Mouse (Mus musculus): ENCODE results near the gene Slc4a4. TPM values are rescaled to one million over a fixed set of nuclear protein-coding genes. Genes with fewer than 3 reads are reported as not detected.

Slc4a4 gene
- polyA plus RNA-seq, 1 experiment from 2014 or later = 2.6 TPM

GRCm38 (mm10) chr5:88941905-88942304 is 55.3 kb downstream of the Slc4a4 start:
- H3K4me3 ChIP-seq (ENCODE audit: low read length) = no peak overlapping the region
- no peak overlapping the region for H3K27ac ChIP-seq (ENCODE audit: low read length)
- 0 out of 2 replicates have a peak, but pooled peaks cover 13% of the 10 kb centered on the region for H3K4me1 ChIP-seq (ENCODE audit: control insufficient read depth, insufficient read depth, low read length)
- no peaks in the 10 kb centered on the region for H3K9me3 ChIP-seq (ENCODE audit: control insufficient read depth, low read length)
- H3K4me2 ChIP-seq (ENCODE audit: low read depth, low read length) = no peak overlapping the region
- no peak overlapping the region for H3K9ac ChIP-seq (ENCODE audit: low read depth, low read length)
- no peak for ATAC-seq
- H3K36me3 ChIP-seq (ENCODE audit: control insufficient read depth, insufficient read depth, low read length) = no peaks in the 10 kb centered on the region
- H3K27me3 ChIP-seq (replicated peaks; ENCODE audit: control insufficient read depth, insufficient read depth, low read length) = no peaks in the 10 kb centered on the region
- WGBS = 81% methylated on average over 7 of the region's 7 CpGs

DNA sequence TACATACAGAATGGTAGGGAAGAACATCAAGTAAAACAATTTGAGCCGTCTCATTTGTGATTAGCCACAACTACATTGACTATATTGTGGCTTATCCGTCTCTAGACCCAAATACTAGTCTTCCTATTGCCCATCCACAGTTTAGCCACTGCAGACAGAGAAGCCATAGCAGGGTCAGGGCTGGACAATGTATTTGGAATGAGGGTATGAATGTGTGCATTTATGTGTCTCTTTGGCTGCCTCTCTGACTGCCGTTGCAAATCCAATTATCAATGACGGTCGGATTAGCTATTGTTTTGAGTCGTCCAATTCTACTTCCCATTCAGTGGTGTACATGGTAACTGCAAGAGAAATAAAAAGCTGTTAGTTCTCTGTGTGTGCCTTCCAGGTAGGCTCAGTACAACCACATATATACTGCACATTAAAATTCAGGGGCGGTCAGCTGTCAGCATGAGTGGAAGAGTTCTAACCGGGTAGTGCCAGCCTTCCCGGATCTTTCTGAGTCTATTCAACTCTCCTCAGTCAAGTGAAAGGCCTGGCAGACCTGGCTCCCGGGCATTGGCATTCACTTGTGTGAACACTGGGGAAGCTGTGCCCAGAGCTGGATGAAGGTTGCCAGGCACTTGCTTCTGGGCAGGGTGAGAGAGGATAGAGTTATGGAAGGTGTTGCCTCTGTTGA is 59.2 kb downstream of the Slc4a4 start:
- no peaks in the 10 kb centered on the region for H3K27me3 ChIP-seq (replicated peaks; ENCODE audit: control insufficient read depth, insufficient read depth, low read length)
- H3K27ac ChIP-seq (ENCODE audit: low read length) = no peak overlapping the region
- H3K9me3 ChIP-seq (ENCODE audit: control insufficient read depth, low read length) = no peaks in the 10 kb centered on the region
- no peak overlapping the region for H3K4me2 ChIP-seq (ENCODE audit: low read depth, low read length)
- no peak overlapping the region for H3K4me3 ChIP-seq (ENCODE audit: low read length)
- H3K36me3 ChIP-seq (ENCODE audit: control insufficient read depth, insufficient read depth, low read length) = no peaks in the 10 kb centered on the region
- H3K4me1 ChIP-seq (ENCODE audit: control insufficient read depth, insufficient read depth, low read length) = no peaks in the 10 kb centered on the region
- WGBS = 85% methylated on average over 10 of the region's 10 CpGs
- H3K9ac ChIP-seq (ENCODE audit: low read depth, low read length) = no peak overlapping the region
- ATAC-seq = no peak

GRCm38 (mm10) chr5:88950337-88950736 is 63.7 kb downstream of the Slc4a4 start:
- H3K27ac ChIP-seq (ENCODE audit: low read length) = no peak overlapping the region
- ATAC-seq = no peak
- H3K36me3 ChIP-seq (ENCODE audit: control insufficient read depth, insufficient read depth, low read length) = no peaks in the 10 kb centered on the region
- H3K27me3 ChIP-seq (replicated peaks; ENCODE audit: control insufficient read depth, insufficient read depth, low read length) = no peaks in the 10 kb centered on the region
- no peaks in the 10 kb centered on the region for H3K9me3 ChIP-seq (ENCODE audit: control insufficient read depth, low read length)
- 92% methylated on average over 7 of the region's 7 CpGs for WGBS
- H3K4me1 ChIP-seq (ENCODE audit: control insufficient read depth, insufficient read depth, low read length) = no peaks in the 10 kb centered on the region
- H3K9ac ChIP-seq (ENCODE audit: low read depth, low read length) = no peak overlapping the region
- no peak overlapping the region for H3K4me2 ChIP-seq (ENCODE audit: low read depth, low read length)
- H3K4me3 ChIP-seq (ENCODE audit: low read length) = no peak overlapping the region

DNA sequence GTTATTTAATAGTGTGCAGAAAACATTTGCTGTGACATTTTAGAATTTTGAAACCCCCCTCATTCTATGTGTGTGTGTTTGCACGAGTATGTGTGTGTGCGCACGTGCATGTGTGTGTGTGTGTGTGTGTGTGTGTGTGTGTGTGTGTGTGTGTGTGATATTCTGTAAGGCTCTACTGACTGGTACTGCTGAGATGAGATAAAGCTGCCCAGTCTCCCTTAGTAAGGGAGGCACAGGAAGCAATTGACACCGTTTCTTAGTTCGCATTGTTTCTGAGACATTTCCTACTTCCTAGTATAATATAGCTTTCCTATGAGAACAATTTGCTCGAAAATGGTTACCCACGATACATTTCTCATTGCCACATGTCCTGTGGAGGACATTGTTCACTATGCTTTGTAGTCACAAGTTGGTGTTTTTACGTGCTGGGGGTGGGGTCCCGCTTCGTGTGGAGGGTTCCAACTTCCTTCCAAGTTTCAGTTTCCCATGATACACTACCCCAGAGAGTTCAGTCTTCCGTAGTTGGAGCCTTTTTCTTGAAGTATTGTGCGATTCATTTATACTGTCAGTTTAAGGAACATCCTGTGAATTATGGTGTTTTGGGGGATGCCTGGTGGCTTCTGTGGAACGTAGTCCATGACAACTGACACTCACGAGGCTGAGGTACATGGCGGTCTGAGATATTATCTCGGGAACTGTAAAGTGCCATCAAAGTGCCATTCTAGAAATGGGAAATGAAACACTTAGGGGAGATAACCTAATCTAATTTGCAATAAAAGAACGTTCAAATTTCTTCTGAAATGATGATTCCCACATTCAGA is 66.3 kb downstream of the Slc4a4 start:
- H3K4me2 ChIP-seq (ENCODE audit: low read depth, low read length) = 0 out of 2 replicates have a peak overlapping the region, but pooled peaks have one; percentile 10
- no peak overlapping the region for H3K9ac ChIP-seq (ENCODE audit: low read depth, low read length)
- 67% methylated on average over 17 of the region's 17 CpGs for WGBS
- H3K9me3 ChIP-seq (ENCODE audit: control insufficient read depth, low read length) = no peaks in the 10 kb centered on the region
- H3K27ac ChIP-seq (ENCODE audit: low read length) = no peak overlapping the region
- no peaks in the 10 kb centered on the region for H3K27me3 ChIP-seq (replicated peaks; ENCODE audit: control insufficient read depth, insufficient read depth, low read length)
- ATAC-seq = no peak
- no peaks in the 10 kb centered on the region for H3K4me1 ChIP-seq (ENCODE audit: control insufficient read depth, insufficient read depth, low read length)
- H3K4me3 ChIP-seq (ENCODE audit: low read length) = no peak overlapping the region
- no peaks in the 10 kb centered on the region for H3K36me3 ChIP-seq (ENCODE audit: control insufficient read depth, insufficient read depth, low read length)

DNA sequence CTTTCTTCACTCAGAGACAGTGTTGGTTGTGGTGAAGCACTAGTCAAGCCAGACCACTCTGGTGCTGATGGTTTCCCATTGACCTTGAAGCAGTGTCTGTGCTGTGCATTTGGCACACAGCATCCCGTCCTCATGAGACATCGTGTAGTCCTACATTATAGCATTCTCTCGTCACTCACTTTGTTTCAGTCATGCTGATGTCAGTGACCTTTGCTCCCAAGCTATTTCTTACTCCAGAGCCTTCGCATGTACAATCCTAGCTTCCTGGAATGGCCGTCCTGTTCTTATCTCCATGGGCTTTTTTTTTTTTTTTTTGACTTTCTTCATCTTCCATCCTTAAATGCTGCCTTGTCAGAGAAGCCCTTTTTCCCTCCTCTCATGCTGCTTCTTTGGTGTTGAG is 71.1 kb downstream of the Slc4a4 start:
- no peak overlapping the region for H3K4me2 ChIP-seq (ENCODE audit: low read depth, low read length)
- ATAC-seq = peak; percentile 53; the same call in 1 of the 2 replicates
- H3K9me3 ChIP-seq (ENCODE audit: control insufficient read depth, low read length) = no peaks in the 10 kb centered on the region
- H3K4me1 ChIP-seq (ENCODE audit: control insufficient read depth, insufficient read depth, low read length) = peaks cover 5% of the 10 kb centered on the region; the same call in 1 of the 2 replicates
- no peak overlapping the region for H3K27ac ChIP-seq (ENCODE audit: low read length)
- H3K9ac ChIP-seq (ENCODE audit: low read depth, low read length) = no peak overlapping the region
- 65% methylated on average over 5 of the region's 5 CpGs for WGBS
- no peaks in the 10 kb centered on the region for H3K27me3 ChIP-seq (replicated peaks; ENCODE audit: control insufficient read depth, insufficient read depth, low read length)
- H3K4me3 ChIP-seq (ENCODE audit: low read length) = no peak overlapping the region
- H3K36me3 ChIP-seq (ENCODE audit: control insufficient read depth, insufficient read depth, low read length) = no peaks in the 10 kb centered on the region

DNA sequence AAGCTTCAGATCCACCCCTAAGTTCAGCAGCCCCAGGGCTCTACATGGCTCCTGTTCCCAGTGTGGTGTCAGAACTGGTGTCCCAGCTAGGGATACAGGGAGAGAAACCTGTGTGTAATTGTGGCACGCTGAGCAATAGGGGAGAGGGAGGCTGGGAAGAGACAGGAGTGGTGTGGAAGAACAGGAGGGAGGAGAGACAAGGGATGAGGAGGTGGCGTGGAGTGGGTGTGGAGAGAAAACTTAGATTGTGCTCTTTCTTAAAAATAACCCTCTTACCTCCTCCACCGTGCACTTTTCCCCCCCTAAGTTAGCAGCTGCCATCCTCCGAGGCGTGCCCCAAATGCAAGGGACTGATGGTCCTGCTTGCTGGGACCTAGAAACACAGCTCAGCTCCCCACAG is 72.3 kb downstream of the Slc4a4 start:
- no peak overlapping the region for H3K4me2 ChIP-seq (ENCODE audit: low read depth, low read length)
- H3K27ac ChIP-seq (ENCODE audit: low read length) = no peak overlapping the region
- peaks cover 5% of the 10 kb centered on the region; the same call in 1 of the 2 replicates for H3K4me1 ChIP-seq (ENCODE audit: control insufficient read depth, insufficient read depth, low read length)
- H3K9ac ChIP-seq (ENCODE audit: low read depth, low read length) = no peak overlapping the region
- H3K27me3 ChIP-seq (replicated peaks; ENCODE audit: control insufficient read depth, insufficient read depth, low read length) = no peaks in the 10 kb centered on the region
- no peaks in the 10 kb centered on the region for H3K9me3 ChIP-seq (ENCODE audit: control insufficient read depth, low read length)
- WGBS = 89% methylated on average over 5 of the region's 5 CpGs
- no peak for ATAC-seq
- H3K4me3 ChIP-seq (ENCODE audit: low read length) = no peak overlapping the region
- H3K36me3 ChIP-seq (ENCODE audit: control insufficient read depth, insufficient read depth, low read length) = no peaks in the 10 kb centered on the region

DNA sequence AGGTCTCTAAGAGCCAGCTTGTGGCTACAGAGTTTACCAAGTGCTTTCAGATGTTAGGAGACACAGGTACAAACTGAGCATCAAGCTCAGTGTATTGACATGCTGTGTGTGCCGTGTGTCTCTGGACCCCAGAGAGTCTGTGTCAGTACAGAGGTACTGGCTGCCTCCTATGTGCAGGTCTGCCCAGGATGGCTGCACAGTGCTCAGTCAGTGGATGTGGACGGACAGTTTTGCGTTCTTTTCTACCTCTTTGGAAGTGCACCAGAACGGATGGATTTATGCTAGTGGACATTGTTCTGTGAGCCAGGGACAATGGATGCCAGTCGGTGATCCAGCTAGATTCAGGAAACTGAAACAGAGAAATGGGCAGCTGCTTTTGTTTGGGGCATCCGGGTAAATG is 72.8 kb downstream of the Slc4a4 start:
- no peak overlapping the region for H3K27ac ChIP-seq (ENCODE audit: low read length)
- H3K27me3 ChIP-seq (replicated peaks; ENCODE audit: control insufficient read depth, insufficient read depth, low read length) = no peaks in the 10 kb centered on the region
- 86% methylated on average over 6 of the region's 6 CpGs for WGBS
- H3K4me1 ChIP-seq (ENCODE audit: control insufficient read depth, insufficient read depth, low read length) = peaks cover 5% of the 10 kb centered on the region; the same call in 1 of the 2 replicates
- H3K36me3 ChIP-seq (ENCODE audit: control insufficient read depth, insufficient read depth, low read length) = no peaks in the 10 kb centered on the region
- no peak overlapping the region for H3K4me2 ChIP-seq (ENCODE audit: low read depth, low read length)
- no peak for ATAC-seq
- H3K4me3 ChIP-seq (ENCODE audit: low read length) = no peak overlapping the region
- H3K9ac ChIP-seq (ENCODE audit: low read depth, low read length) = no peak overlapping the region
- H3K9me3 ChIP-seq (ENCODE audit: control insufficient read depth, low read length) = no peaks in the 10 kb centered on the region

DNA sequence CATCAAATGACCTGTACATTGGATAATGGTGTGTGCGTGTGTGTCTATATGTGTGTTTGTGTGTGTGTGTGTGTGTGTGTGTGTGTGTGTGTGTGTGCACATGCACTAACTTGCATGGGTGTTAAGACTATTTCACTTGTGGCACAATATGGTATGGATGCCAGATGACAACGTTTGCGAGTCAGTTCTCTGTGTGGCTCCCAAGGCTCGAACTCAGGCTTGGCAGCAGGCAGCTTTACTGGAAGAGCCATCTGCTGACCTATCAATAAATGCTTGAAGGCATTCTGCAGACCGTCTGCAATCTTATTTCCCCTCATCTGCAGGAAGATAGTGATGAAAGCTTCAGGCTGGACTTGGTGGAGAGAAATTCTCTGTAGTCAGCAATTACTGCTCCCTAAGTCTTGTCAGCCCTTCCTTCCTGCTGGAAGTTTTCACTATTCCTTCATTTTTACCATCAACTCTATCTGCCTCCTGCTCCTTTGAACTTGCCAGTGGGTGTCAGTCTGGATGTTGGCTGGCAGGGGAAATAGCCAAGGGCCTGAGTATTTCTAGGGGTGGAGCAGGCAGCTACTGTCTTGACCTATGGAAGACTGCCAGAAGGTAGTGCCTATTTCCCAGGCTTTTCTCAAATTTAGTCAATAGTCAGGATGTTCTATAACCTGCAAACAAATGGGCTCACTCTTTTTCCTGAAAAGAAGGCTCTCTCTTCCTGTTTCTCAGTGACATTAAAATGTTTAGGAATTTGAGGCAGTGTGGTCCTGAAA is 73.9 kb downstream of the Slc4a4 start:
- Histone ChIP-seq H3K9me3 (ENCODE audit: control insufficient read depth, low read length) (no peaks in the 10 kb centered on the region), H3K36me3 (ENCODE audit: control insufficient read depth, insufficient read depth, low read length) (no peaks in the 10 kb centered on the region), H3K4me3 (ENCODE audit: low read length) (no peak overlapping the region), H3K9ac (ENCODE audit: low read depth, low read length) (no peak overlapping the region), H3K27me3 (replicated peaks; ENCODE audit: control insufficient read depth, insufficient read depth, low read length) (no peaks in the 10 kb centered on the region), H3K4me1 (ENCODE audit: control insufficient read depth, insufficient read depth, low read length) (peaks cover 5% of the 10 kb centered on the region; the same call in 1 of the 2 replicates), H3K4me2 (ENCODE audit: low read depth, low read length) (no peak overlapping the region), H3K27ac (ENCODE audit: low read length) (no peak overlapping the region)
- no peak for ATAC-seq
- WGBS = 81% methylated on average over 5 of the region's 5 CpGs

DNA sequence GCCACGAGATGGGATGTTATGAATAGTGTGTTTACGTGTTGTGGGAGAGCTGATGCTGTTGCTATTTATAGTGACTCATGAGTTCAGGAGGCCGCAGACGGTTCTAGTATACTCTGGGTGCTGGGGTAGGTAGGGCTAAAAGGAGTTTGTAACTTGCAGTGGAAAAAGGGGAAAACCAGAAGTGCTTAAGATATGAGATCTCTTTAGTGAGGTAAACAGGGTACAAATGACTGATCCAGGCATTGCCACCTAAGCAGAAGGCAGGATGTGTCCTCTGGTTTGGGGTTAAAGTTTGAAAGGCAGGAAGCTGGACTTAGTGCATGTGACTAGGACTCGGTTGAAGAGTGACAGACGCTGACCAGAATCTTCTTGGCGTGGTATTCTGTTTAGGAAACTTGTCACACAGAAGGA is 74.7 kb downstream of the Slc4a4 start:
- H3K4me1 ChIP-seq (ENCODE audit: control insufficient read depth, insufficient read depth, low read length) = peaks cover 5% of the 10 kb centered on the region; the same call in 1 of the 2 replicates
- no peak overlapping the region for H3K4me3 ChIP-seq (ENCODE audit: low read length)
- H3K9me3 ChIP-seq (ENCODE audit: control insufficient read depth, low read length) = no peaks in the 10 kb centered on the region
- WGBS = 51% methylated on average over 7 of the region's 7 CpGs
- H3K9ac ChIP-seq (ENCODE audit: low read depth, low read length) = no peak overlapping the region
- no peak overlapping the region for H3K27ac ChIP-seq (ENCODE audit: low read length)
- no peaks in the 10 kb centered on the region for H3K36me3 ChIP-seq (ENCODE audit: control insufficient read depth, insufficient read depth, low read length)
- H3K27me3 ChIP-seq (replicated peaks; ENCODE audit: control insufficient read depth, insufficient read depth, low read length) = no peaks in the 10 kb centered on the region
- no peak for ATAC-seq
- no peak overlapping the region for H3K4me2 ChIP-seq (ENCODE audit: low read depth, low read length)

Data from intestine, embryonic 16.5 days (tissue).